Mouse (Mus musculus) layer of hippocampus, adult 9-10 months (tissue): Measurements from ENCODE around the gene Map4k1.
A peak's percentile ranks its signal among the peaks of the same experiment; 100 is the strongest.
"Not testable (repeated sequence)": the region's sequence is repeated elsewhere in the genome, so short reads cannot be mapped to it uniquely, and the experiment has no call there.

ENCODE experiments used
- DNase-seq: peaks from one replicate; pipeline ENCODE4 v3.0.0; 2022; ENCODE audit warnings: low spot score

Gene Map4k1

GRCm38 (mm10) chr7:28955295-28955897 is 26.5 kb upstream of the Map4k1 start:
- DNase-seq = no peak

- DNase-seq = no peak
Measured at GRCm38 (mm10) chr7:28956270-28956669, 25.6 kb upstream of the Map4k1 start.

DNA sequence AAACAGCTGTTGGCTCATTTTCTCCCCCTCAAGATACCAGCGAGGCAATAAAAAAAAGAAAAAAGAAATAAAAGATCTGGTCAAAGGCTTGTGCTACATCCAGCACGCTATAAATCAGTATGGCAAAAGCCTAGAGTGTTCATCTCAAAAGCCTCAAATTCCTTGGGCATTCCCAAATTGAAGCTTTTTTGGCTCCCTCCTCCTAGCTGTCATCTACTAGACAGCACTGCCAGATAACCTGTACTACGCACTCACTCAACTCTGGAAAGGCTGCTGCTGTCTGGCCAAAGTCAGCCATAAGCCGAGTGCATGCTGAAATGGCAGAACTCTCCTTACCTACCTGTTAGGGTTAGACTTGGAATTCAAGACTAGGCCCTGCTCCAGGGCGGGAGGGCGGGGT is 24.6 kb upstream of the Map4k1 start:
- no peak for DNase-seq

DNA sequence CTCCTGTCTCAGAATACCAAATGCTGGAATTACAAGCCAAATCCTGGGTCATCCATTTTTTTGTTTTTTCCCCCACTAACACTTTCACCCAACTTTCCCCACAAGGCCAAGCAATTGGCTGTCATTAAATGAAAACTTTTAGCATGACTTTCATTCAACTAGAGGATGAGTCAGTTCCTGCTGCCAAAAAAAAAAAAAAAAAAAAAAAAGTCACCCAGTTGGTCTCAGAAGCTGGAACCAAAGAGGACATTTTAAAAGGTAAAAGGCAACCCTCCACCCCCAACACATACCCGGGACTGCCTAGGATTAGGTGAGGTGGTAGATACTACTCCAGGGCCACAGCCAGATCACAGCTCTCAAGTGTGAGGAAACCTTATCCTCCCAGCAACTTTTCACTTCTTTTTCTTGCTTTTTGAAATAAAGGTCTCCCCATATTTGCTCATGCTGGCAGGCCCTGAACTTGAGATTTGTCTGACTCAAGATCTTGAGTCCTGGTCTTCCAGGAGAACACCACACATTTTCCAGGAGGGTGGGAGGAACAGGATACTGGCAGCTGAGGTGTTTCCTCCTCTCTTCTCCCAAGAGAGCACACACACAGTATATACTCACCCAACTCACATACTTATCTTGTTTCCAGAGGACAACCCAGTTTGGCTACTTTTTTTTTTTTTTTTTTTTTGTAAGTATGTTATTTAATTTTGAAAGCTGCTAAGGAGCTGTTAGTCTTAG is 23.7 kb upstream of the Map4k1 start:
- DNase-seq = no peak

- no peak for DNase-seq
Measured at GRCm38 (mm10) chr7:28958770-28959169, 23.1 kb upstream of the Map4k1 start.

- DNase-seq = no peak
Measured at GRCm38 (mm10) chr7:28959505-28960045, 22.3 kb upstream of the Map4k1 start.

DNA sequence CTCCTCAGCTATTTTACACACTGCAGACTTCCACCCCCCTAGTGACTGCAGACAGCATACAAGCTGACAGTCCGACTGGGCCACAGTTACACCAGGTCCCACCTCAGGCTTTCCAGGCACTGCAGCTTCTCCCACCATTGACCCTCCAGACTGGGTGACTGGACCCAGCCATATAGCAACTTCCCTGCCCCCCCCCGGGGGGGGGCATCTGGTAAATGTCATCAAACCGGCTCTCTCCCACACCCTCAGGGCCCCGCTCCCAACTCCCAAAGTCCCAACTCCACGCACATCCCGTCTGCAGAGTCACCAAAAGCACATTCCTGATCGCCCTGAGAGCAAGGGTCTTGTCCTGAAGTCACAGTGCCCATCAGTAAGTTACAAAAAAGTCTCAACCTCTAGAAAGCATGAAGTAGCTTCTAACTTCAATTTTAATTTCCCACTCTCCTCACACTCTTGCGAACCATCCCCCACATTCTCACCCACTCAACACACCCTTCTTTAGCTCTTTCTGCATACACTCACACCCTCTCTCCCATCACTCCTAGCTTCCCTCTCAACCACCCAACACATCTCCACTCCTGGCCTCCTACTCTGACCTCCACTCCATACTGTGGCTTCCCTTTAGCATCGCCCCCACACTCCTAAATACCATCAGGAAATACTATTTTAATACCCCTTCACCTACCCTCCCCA is 21.4 kb upstream of the Map4k1 start:
- DNase-seq = no peak

- DNase-seq = no peak
Measured at GRCm38 (mm10) chr7:28961584-28961926, 20.3 kb upstream of the Map4k1 start.

- DNase-seq = peak; percentile 92
Measured at GRCm38 (mm10) chr7:28961927-28962670, 19.8 kb upstream of the Map4k1 start, which contains the start of gene Actn4. TSS of gene Actn4 (minus strand) at chr7:28962340.

DNA sequence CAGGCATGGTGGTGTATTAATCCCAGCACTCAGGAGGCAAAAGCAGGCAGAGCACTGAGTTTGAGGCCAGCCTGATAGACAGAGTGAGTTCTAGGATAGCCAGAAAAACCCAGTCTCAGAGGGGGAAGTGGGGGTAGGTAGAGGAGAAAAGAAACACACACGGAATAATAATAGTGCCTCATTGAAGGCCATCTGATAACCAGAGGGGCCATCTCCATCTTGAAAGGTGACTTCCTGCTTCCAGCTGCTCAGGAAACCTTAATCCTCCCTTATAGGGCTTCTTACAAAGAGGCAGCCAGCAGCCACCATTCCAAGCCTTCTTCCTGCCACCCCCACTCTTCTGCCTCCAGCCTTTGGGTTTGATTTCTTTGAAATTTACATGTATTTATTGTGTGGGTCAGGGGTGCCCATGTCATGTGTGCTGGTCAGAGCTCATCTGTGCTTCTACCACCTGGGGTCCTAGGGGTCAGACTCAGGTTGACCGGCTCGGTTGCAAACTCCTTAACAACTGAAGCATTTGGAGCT is 18.4 kb upstream of the Map4k1 start:
- DNase-seq = no peak

- no peak for DNase-seq
Measured at GRCm38 (mm10) chr7:28965346-28965840, 16.5 kb upstream of the Map4k1 start.

GRCm38 (mm10) chr7:28966181-28966580 is 15.7 kb upstream of the Map4k1 start:
- no peak for DNase-seq

DNA sequence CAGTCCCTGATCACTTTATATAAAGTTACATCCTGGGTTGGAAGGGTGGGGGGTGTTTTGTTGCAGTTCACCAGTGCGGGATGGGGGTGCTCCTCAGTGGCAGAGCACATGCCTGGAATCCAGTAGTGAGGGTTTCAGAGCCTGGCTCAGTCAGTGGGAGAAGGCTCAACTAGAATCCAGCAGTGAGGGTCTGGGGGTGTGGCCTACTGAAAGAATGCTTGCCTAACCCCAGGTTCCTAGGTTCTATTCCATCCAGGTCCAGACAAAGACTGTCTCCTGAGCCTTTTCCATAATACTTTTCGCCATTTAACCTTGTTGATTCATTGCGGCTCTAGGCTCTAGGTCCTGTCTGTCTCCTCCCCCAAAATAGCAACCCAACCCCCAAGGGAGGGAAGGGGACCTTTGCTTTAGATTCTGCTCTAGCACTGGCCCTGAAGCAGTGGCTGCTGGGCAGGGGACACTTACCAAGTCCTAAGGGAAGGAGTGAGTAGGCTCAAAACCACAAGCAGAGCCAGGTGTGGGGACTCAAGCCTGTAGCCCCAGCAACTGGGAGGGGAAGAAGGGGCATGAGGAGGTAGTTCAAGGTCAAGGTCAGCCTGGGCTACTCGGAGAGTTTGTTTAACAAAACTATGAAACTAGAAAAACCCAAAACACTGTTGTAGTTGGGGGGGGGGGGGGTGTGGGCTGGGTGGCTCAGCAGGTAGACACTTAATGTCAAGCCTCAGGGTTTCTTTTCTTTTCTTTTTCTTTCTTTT is 14.9 kb upstream of the Map4k1 start:
- DNase-seq = no peak

DNA sequence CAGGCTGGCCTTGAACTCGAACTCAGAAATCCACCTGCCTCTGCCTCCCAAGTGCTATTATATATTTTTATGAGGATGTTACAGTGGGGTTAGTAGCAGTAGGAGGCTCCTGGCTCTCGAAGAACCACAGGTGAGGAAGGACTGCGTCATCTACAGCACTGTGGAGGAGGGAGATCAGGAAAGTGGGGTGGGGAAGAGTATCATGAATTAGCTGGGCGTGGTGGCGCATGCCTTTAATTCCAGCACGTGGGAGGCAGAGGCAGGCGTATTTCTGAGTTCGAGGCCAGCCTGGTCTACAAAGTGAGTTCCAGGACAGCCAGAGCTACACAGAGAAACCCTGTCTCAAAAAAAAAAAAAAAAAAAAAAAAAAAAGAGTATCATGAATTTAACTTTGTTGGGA is 13.7 kb upstream of the Map4k1 start:
- not testable (repeated sequence) for DNase-seq

GRCm38 (mm10) chr7:28969271-28969670 is 12.6 kb upstream of the Map4k1 start:
- DNase-seq = no peak

DNA sequence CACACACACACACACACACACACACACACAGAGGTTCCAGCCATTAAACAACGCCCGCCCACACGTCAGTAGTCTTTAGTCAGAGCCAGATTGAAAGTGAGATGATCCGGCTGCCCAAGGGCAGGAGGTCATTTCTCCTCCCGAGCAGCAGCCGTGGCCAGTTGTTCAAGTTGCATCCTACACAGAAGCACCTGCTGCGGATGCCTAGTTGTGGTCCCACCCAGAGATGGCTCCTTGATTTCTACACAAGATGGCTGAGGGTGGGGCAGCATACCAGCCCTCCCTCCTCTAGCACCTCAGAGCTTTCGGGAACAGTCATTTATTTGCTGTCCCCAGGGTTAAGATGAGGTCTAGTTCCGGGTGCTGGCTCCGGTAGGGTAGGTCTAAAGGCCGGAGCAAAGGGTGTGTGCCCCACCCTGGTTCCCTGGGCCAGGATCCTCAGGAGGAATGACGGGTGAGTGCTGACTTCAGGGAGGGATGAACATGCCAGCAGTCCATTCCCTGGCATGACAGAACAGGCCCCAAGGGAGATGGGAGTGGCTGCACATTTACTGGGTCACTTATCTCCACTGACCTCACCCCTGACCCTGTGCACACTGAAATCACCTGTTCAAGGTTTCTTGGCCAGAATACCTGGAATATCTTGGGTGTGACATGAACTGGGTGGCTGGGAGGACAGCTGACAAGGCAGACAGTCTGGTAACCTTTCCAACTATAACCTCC is 12.0 kb upstream of the Map4k1 start:
- no peak for DNase-seq

DNA sequence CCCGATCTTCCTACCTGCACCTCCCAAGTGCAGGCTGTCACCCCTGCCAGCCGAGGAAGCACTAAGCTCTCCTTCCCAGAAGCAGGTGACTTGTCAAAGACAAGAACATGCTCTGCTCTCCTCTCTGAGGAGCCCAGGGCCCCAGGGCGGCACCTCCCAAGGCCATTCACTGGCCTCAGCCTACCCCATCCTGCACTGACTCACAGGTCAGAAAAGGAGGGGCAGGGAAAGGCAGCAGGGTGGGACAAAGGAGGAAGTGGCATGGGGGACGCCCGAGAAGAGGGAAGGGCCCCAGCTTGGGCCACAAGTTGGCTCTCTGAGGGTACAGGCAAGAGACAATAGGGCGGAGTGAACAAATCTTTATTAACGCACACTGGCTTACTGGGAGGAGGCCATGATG is 10.8 kb upstream of the Map4k1 start:
- DNase-seq = no peak

DNA sequence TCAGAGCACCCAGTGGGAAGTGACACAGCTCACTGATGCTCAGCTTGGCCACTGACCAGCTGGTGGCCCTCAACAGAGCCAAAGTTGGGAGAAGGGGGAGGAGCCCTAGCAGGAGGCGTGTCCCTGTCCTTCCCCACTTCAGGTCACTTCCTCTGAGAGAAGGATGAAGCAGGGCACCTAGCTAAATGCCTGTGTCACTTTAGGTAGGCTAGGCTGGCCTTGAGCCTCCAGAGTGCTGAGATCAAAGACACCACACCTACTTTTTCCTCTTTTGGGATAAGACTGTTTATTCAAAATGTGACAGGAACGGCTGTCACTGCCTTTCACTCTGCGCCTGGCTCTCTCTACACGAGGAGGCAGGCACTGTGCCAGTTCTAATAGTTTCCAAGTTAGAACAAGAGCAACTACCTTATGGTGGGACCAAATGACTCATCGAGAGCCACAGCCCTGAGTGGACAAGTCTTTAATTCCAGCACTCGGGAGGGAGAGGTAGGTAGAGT is 10.0 kb upstream of the Map4k1 start:
- DNase-seq = peak; percentile 35

- peak; percentile 39 for DNase-seq
Measured at GRCm38 (mm10) chr7:28972542-28972985, 9.3 kb upstream of the Map4k1 start.

DNA sequence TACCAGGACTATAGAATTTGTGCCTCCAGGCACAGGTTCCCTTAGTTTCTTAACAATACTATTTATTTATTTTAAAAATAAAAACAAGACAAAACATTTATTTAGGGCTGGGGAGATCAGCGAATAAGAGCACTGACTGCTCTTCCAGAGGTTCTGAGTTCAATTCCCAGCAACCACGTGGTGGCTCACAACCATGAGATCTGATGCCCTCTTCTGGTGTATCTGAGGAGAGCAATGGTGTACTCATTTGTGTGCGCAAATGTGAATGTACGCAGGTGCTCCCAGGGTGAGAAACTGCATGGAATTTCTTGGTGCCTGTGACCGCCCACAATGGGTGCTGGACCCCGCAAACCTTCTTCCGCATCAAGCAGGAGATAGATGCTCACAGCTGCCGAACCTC is 8.8 kb upstream of the Map4k1 start:
- no peak for DNase-seq
